Mouse (Mus musculus) adrenal gland, adult (tissue): ENCODE data around the gene Tada3.

Experiments
- DNase-seq, 2 experiments: peaks; one replicate each; pipeline ENCODE4 v3.0.0; 2022 to 2023; ENCODE audit warnings: low spot score in 1 of 2; ENCODE audit not compliant: inconsistent age in 2 of 2

The Tada3 gene

GRCm38 (mm10) chr6:113388960-113389359, 11.3 kb upstream of the Tada3 start, which contains the start of gene Ttll3:
Gene Ttll3 (plus strand): TSS chr6:113389260.
- DNase-seq = no peak

DNA sequence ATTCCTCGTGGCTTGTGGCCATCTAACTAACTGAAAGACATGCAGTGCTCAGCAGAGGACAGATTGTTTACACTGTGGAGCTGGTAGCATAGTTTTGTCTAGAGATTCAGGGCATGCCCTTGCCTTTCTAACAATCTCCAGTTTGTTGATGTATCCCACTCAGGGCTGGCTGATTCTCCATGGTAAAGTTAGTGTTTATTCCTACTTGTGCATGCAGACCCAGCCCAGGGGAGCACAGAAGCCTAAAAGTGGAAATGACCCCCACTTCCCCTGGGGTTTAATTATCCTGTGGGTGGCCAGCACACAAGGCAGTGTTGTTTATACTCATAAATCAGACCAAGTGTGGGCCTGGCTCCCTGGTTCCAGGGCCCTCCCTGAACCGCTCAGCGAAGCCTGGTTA, 8.3 kb upstream of the Tada3 start:
- no peak for DNase-seq

- no peak for DNase-seq
Measured at GRCm38 (mm10) chr6:113385160-113385714, 7.6 kb upstream of the Tada3 start.

GRCm38 (mm10) chr6:113384351-113384927, 6.8 kb upstream of the Tada3 start:
- DNase-seq = no peak

- no peak for DNase-seq
Measured at GRCm38 (mm10) chr6:113380480-113380879, 2.8 kb upstream of the Tada3 start.

GRCm38 (mm10) chr6:113379246-113379645, 1.6 kb upstream of the Tada3 start:
- peak in 1 of 2 experiments; percentile 39 for DNase-seq

DNA sequence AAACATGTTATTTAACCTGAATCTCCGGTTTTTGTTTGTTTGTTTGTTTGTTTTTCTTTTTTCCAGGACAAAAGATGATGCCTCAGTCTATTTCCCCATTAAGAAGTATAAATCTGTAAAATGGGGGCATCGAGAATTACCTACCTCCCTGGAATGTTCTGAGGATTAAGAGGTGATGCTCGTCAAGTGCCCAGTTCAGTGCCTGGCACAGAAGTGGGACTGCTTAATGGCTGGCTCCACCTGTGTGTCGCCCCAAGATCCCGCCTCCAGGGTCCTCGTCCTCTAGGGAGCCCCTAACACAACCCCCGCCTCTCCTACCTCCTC, 549 bp downstream of the Tada3 start:
- DNase-seq = no peak

- DNase-seq = peak in 1 of 2 experiments; percentile 68
Measured at GRCm38 (mm10) chr6:113373491-113373890, 4.2 kb downstream of the Tada3 start.

DNA sequence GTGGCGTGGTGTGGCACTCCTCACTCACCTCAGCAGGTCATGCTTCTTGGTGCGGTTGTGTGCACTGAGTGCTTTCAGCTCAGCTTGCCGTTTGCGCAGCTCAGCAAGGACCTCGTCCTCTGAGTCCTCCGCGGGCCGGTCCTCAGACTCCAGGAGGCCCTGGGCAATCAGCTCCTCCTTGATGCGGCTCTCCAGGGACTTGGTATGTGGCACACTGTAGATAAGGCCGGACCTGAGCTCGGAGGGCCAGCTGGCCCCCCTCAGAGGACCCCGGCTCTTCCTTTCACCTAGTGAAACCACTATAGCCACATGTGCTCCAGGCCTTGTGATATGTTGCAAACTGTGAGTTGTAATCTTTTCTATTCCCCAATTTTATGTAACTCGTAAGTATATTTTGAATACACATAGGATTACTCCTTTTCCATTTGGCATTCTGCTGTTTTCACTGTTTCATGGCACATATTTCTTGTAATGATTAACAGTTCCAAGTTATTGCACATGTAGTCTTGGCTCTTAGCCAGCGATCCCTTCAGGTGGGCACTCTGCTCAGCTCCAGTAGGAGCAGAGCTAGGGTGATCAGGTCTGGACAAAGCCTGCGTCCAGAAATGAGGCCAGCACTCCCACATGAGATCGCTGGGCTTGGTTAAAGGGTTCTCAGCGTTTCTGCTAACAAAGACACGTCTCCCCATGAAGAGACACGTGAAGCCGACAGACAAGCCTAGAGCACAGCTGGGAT, 7.3 kb downstream of the Tada3 start:
- DNase-seq = no peak

DNA sequence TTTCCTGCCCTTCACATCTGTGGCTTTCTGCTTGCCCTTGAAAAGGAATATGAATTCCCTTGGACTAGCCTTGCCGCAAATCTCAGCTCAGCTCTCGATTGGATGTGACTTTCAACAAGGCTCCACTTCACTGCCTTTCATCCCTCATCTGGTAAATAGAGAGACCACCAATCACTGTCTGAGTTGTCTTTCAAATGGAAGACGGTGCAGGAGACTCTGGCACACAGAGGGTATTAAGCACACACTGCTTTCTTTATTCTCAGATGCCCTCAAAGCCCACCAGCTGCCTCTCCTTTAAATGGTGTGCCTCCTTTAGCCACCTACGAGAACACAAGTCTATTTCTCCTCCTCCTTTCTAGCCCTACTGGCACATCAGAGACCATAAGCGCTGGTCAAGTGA, 9.1 kb downstream of the Tada3 start:
- DNase-seq = peak in 1 of 2 experiments; percentile 43

- no peak for DNase-seq
Measured at GRCm38 (mm10) chr6:113368124-113368523, 9.6 kb downstream of the Tada3 start.

- DNase-seq = no peak
Measured at GRCm38 (mm10) chr6:113367574-113367973, 10.1 kb downstream of the Tada3 start.

DNA sequence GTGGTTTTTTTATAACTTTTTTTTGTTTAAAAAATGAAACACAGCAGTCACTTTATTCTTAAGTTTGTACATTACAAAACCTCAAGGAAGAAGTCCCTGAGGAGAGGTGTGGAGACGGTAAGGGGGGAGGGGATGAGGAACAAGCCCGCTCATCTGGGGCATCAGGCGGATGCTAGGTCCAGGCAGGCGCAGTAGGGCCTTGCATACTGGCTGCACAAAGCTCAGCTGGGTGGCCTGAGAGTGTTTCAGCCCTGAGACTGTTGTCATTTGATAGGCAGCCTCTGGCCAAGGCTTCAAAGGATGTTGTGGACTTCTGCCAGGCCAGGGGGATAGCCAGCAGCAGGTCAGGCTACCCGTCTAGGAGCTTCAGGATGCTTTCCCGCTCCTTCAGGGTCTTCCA, 11.0 kb downstream of the Tada3 start:
- DNase-seq = no peak

DNA sequence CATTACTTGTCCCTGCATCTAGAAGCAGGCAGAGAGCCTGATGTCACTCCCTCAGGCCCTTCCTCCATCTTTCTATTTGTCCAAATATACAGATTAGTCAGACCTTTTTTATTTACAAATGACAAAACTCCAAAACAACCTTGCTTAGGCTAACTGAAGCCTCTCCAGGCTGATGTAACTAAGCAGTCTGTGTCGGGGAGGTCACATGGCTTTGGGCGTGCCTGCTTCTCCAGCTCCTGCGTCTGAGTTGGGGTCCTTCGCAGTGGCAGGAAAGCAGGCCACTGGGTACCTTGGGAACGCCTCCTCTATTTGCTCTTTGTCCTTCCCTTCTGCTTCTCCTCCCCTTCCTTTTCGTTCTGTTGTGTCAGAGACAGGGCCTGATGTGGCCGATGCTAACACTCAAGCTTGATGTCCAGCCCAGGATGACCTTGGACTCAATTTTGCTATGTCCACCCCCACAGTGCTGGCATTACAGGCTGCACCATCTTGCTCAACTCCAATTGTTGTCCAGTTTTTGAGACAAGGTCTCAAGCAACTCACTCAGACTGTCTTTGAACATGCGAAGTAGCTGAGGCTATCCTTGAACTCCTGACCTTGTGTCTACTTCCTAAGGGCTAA, 13.1 kb downstream of the Tada3 start:
- DNase-seq = peak in 1 of 2 experiments; percentile 85

- no peak for DNase-seq
Measured at GRCm38 (mm10) chr6:113362241-113362640, 15.4 kb downstream of the Tada3 start.

GRCm38 (mm10) chr6:113361476-113361875, 16.2 kb downstream of the Tada3 start:
- no peak for DNase-seq

GRCm38 (mm10) chr6:113353696-113354095, 24.0 kb downstream of the Tada3 start:
- DNase-seq = peak in 1 of 2 experiments; percentile 19

- DNase-seq = peak in 1 of 2 experiments; percentile 56
Measured at GRCm38 (mm10) chr6:113352820-113353219, 24.9 kb downstream of the Tada3 start.

DNA sequence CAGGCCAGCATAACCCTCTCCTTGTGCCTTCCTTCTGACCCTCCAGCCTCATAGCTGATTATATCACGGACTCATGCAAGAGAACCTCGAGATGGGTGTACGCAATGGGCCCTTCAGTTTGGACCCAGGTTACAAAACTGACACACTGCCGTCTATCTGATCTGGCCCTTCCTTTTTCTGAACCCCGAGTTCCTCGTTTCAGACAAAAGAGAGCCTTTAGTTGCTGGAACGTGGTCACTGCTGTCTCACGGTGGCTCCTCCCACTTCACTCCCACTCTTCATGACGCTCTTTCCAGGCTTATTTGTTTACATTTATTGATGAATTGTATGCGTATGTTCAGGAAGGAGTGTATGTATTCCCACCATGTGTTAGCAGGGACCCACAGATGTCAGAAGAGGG, 26.0 kb downstream of the Tada3 start:
- DNase-seq = peak in 1 of 2 experiments; percentile 19

DNA sequence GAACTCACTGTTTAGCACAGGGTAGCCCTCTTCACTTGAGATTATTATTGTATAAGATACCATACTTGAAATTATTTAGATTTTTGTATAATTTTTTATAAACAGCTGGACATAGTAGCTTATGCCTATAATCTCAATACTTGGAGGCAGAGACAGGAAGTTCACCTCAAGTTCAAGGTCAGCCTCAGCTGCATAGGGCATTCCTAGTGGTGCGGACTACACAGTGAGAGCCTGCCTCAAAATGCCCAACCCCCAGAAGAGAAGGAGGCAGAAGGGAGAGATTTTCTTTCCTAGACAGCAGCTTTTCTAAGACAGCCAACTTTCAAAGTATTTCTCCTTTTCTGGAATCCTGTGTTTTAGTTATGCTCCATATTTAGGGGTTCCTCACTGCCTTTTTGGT, 26.5 kb downstream of the Tada3 start:
- peak in 1 of 2 experiments; percentile 16 for DNase-seq

- DNase-seq = no peak
Measured at GRCm38 (mm10) chr6:113350538-113350937, 27.1 kb downstream of the Tada3 start.

DNA sequence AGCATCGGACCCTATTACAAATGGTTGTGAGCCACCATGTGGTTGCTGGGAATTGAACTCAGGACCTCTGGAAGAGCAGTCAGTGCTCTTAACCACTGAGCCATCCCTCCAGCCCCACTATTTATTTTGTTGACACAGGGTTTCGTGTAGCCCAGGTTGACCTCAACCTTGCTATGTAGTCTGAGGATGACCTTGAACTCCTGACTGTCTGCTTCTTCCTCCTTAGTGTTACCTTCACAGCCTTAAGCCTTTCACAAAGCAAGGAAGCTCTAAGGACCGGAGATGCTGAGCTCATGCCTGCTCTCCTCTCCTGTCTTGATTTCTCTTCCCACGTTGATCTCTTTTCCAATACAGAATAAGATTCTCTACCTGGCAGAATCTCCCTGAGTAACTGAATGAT, 30.8 kb downstream of the Tada3 start:
- DNase-seq = no peak
